In genomic region chr4:53624816-53625215, GRCm38 (mm10) we compare ENCODE assay signal across 8 mouse cellular contexts. TPM values are rescaled to one million over a fixed set of nuclear protein-coding genes. Genes with fewer than 3 reads are reported as not detected.
DNase-seq lines count a peak whose midpoint lies in the region; ATAC-seq and TF ChIP-seq lines count a peak whose summit lies in the region.

No protein-coding gene starts in this region.

- no peak for ATAC-seq in kidney, embryonic 14.5 days (ENCODE audit: low FRiP score, low TSS enrichment)
- ATAC-seq in forebrain, embryonic 12.5 days (ENCODE audit: low FRiP score): peak; percentile 62; the same call in 1 of the 2 replicates
- ATAC-seq in megakaryocyte, adult 5-6 weeks (ENCODE audit: poor library complexity, severe bottlenecking): no peak

- 0 out of 2 replicates have a peak, but pooled peaks cover 4% of the 10 kb centered on the region for H3K4me1 ChIP-seq in kidney, embryonic 14.5 days (ENCODE audit: control insufficient read depth, insufficient read depth, low read length)
- peaks cover 8% of the 10 kb centered on the region for H3K4me1 ChIP-seq in forebrain, embryonic 12.5 days

- no peak for TF ChIP-seq CTCF in left cerebral cortex, adult 2 months (IDR thresholded peaks at IDR 0.05)

- no peaks in the 10 kb centered on the region for H3K36me3 ChIP-seq in kidney, embryonic 14.5 days (ENCODE audit: control insufficient read depth, insufficient read depth, low read length)
- no peaks in the 10 kb centered on the region for H3K36me3 ChIP-seq in forebrain, embryonic 12.5 days (replicated peaks)

- H3K4me2 ChIP-seq in kidney, embryonic 14.5 days (replicated peaks; ENCODE audit: low read depth, low read length): no peak overlapping the region
- no peak overlapping the region for H3K4me2 ChIP-seq in forebrain, embryonic 12.5 days

- 56% methylated on average over 4 of the region's 4 CpGs for WGBS in kidney, embryonic 14.5 days
- 45% methylated on average over 4 of the region's 4 CpGs for WGBS in forebrain, embryonic 12.5 days

- no peak overlapping the region for H3K4me3 ChIP-seq in kidney, embryonic 14.5 days (ENCODE audit: low read length)
- no peak overlapping the region for H3K4me3 ChIP-seq in forebrain, embryonic 12.5 days (replicated peaks)
- H3K4me3 ChIP-seq in left cerebral cortex, adult 2 months: no peak overlapping the region

- no peaks in the 10 kb centered on the region for H3K9me3 ChIP-seq in kidney, embryonic 14.5 days (ENCODE audit: control insufficient read depth, low read length)
- no peaks in the 10 kb centered on the region for H3K9me3 ChIP-seq in forebrain, embryonic 12.5 days

- intact Hi-C loops in left cerebral cortex, adult 2 months (cut with DNase I): no loop called here

- H3K27ac ChIP-seq in kidney, embryonic 14.5 days (ENCODE audit: low read depth, low read length): no peak overlapping the region
- 0 out of 2 replicates have a peak overlapping the region, but pooled peaks have one; percentile 5 for H3K27ac ChIP-seq in forebrain, embryonic 12.5 days
- no peak overlapping the region for H3K27ac ChIP-seq in left cerebral cortex, adult 2 months

- H3K27me3 ChIP-seq in kidney, embryonic 14.5 days (ENCODE audit: control insufficient read depth, insufficient read depth, low read length): no peaks in the 10 kb centered on the region
- H3K27me3 ChIP-seq in forebrain, embryonic 12.5 days: peaks cover 4% of the 10 kb centered on the region; the same call in 1 of the 2 replicates

- no peak overlapping the region for H3K9ac ChIP-seq in kidney, embryonic 14.5 days (ENCODE audit: low read depth, low read length)
- H3K9ac ChIP-seq in forebrain, embryonic 12.5 days: no peak overlapping the region

- peak; percentile 14 for DNase-seq in kidney, adult 11 months
- DNase-seq in brain, adult 2 months (ENCODE audit: low read depth, low spot score): peak; percentile 50
- peak; percentile 56 to 74 for DNase-seq in layer of hippocampus, postnatal 10 days (ENCODE audit: low spot score in 2 of 2)
- DNase-seq in thymus, postnatal 36 days: no peak
- no peak for DNase-seq in left cerebral cortex, adult 2 months (ENCODE audit: extremely low spot score in 1 of 2, low spot score in 2 of 2)

RNA-seq across cellular contexts. Expression of gene Fsd1l, which starts 6.5 kb away (rescaled TPM):
- 7.2 and 9.6 TPM in 2 replicates for polyA plus RNA-seq in kidney, embryonic 14.5 days (2014; fragmentation: Nextera tagmentation; extraction: Ambion mirVana)
- polyA plus RNA-seq in forebrain, embryonic 12.5 days (2016; fragmentation: Nextera tagmentation; extraction: Ambion mirVana): 47.2 and 52.2 TPM in 2 replicates
- total RNA-seq in layer of hippocampus, postnatal 10 days (2021): 10 to 100 TPM; 45.4 to 49.0 TPM
- total RNA-seq in megakaryocyte, adult 5-6 weeks (2015): 6.1 and 10.2 TPM in 2 replicates
- 5.5 and 7.4 TPM in 2 replicates for total RNA-seq in megakaryocyte, adult 5-6 weeks (2017)
- 10 to 100 TPM; 35.0 to 38.4 TPM for total RNA-seq in left cerebral cortex, adult 2 months (2021)

Comparison
In these comparisons a context has a peak if more than half of its experiments do, and no peak if none do; other contexts are left out.
1. DNase-seq: peak in kidney, adult 11 months (single experiment), brain, adult 2 months (single experiment) and layer of hippocampus, postnatal 10 days (2 of 2); none in thymus, postnatal 36 days (0 of 2) and left cerebral cortex, adult 2 months (0 of 2).